Mouse (Mus musculus): ENCODE data around the gene Ptpdc1. TPM values are rescaled to one million over a fixed set of nuclear protein-coding genes. Genes with fewer than 3 reads are reported as not detected.

Ptpdc1 gene
- total RNA-seq (2023) = 10 to 100 TPM; 11.2 to 12.2 TPM

GRCm38 (mm10) chr13:48625433-48626184 is at the start of gene Ptpdc1:
Ptpdc1 (minus strand) TSS chr13:48625664.

GRCm38 (mm10) chr13:48662431-48663143 is 37.1 kb upstream of the Ptpdc1 start, which contains the start of gene Barx1:
Barx1 (plus strand) TSS chr13:48662998.

Other genes with a start within 250 kb of the Ptpdc1 start
- gene Zfp169, start 112.2 kb downstream of the Ptpdc1 start, total RNA-seq (2023) = 10 to 100 TPM; 30.3 to 32.8 TPM
- gene A830005F24Rik, start 112.1 kb downstream of the Ptpdc1 start, total RNA-seq (2023) = under 1 TPM in 1 of 2 experiments, not detected in 1; 0.73 TPM
- gene Barx1, start 37.3 kb upstream of the Ptpdc1 start, total RNA-seq (2023) = not detected
- 10 to 100 TPM; 51.6 to 55.2 TPM for gene Phf2, start 245.5 kb upstream of the Ptpdc1 start, total RNA-seq (2023)

Measured in B cell, adult 67 days (primary cell).